Mouse (Mus musculus) heart, adult 11 months (tissue): ENCODE results near the gene Ercc6l2.

ENCODE experiments used
- DNase-seq: peaks from one replicate; pipeline ENCODE4 v3.0.0; 2022

The Ercc6l2 gene

DNA sequence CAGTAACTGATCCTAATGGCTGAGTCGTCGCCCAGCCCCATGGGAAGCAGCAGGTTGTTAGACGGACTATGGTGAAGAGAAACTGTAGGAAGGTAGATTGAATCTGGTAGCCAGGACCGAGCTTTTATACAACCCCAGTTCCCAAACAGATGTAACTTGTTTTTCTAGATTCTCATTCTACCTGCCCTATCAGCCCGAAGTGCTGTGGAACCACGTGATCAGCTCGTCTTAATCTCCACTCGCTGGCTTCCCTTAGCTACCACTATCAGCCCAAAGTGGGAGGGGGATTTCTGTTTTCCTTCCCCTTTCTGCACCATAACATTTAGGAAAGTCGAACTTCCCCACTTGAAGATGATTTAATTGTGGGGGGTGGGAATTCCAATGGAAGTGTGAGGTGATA lies 121.3 kb downstream of the Ercc6l2 start:
- DNase-seq, result no peak

- DNase-seq, result no peak
Measured at GRCm38 (mm10) chr13:63940257-63940656, 125.2 kb downstream of the Ercc6l2 start.

DNA sequence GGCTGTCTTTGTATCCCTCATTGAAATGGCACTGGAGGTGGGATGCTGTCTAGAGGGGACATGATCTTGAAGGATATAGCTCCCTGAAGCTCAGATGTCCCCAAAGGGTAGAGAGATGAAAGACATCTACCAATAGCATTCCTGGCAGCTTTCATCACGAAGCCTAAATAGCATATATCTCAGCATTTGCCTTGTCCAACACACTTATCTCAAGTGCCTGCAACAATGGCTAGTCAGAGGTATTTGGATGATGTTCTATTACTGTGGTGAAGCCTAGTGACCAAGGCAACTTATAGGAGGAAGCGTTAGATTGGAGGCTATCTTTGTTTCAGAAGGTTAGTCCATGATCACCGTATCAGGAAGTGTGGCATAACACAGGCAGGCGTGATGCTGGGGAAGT lies 126.1 kb downstream of the Ercc6l2 start:
- DNase-seq, result no peak

DNA sequence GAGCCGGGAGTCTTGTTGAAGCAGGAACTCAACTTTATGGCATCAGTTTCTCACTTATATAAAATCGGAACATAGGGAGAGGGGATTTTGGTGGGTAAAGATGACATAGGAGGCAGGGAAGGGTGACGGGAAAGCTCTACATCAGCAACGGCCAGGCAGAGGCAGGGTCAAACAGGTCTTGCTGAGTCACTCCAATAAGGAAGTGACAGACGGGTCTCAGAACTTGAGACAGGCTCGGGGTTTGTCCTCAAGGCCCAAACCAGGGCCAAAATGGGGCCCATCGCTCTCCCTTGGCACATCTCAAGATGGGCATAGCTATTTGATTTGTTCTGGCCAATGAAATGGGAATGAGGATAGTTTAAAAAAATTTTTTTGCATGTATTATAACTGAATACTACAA lies 128.6 kb downstream of the Ercc6l2 start:
- DNase-seq, result no peak

GRCm38 (mm10) chr13:63944344-63945021 lies 129.4 kb downstream of the Ercc6l2 start:
- DNase-seq, result no peak
